Mouse (Mus musculus) Muller cell, postnatal 12 days (primary cell): ENCODE results near the gene Snapc5.
"Not testable (repeated sequence)": the region's sequence is repeated elsewhere in the genome, so short reads cannot be mapped to it uniquely, and the experiment has no call there.

ENCODE experiments used
- DNase-seq: peaks from one replicate; pipeline ENCODE4 v3.0.0-alpha.2; 2015; ENCODE audit errors: inconsistent ontology term

Gene Snapc5

GRCm38 (mm10) chr9:64178974-64179646 lies at the start of gene Snapc5:
Gene Snapc5, plus strand, starts transcription at chr9:64179274.
- peak; percentile 93 for DNase-seq

GRCm38 (mm10) chr9:64131623-64132022 lies 47.5 kb upstream of the Snapc5 start:
- no peak for DNase-seq

GRCm38 (mm10) chr9:64138896-64139295 lies 40.2 kb upstream of the Snapc5 start:
- DNase-seq: peak; percentile 7

- no peak for DNase-seq
Observed at GRCm38 (mm10) chr9:64139879-64140278, 39.2 kb upstream of the Snapc5 start.

- DNase-seq: no peak
Observed at GRCm38 (mm10) chr9:64156641-64157040, 22.4 kb upstream of the Snapc5 start.

- DNase-seq: no peak
Observed at GRCm38 (mm10) chr9:64160471-64160870, 18.6 kb upstream of the Snapc5 start.

GRCm38 (mm10) chr9:64169967-64170366 lies 9.1 kb upstream of the Snapc5 start:
- not testable (repeated sequence) for DNase-seq

GRCm38 (mm10) chr9:64172145-64172815 lies 6.8 kb upstream of the Snapc5 start:
- DNase-seq: no peak

- peak; percentile 97 for DNase-seq
Observed at GRCm38 (mm10) chr9:64172816-64173665, 6.0 kb upstream of the Snapc5 start, which contains the start of the genes Zwilch and Rpl4. Gene Zwilch, minus strand, starts transcription at chr9:64173104. Gene Rpl4, plus strand, starts transcription at chr9:64173375.

- no peak for DNase-seq
Observed at GRCm38 (mm10) chr9:64173666-64174220, 5.3 kb upstream of the Snapc5 start.

- no peak for DNase-seq
Observed at GRCm38 (mm10) chr9:64174341-64174740, 4.7 kb upstream of the Snapc5 start.

GRCm38 (mm10) chr9:64174766-64175165 lies 4.3 kb upstream of the Snapc5 start:
- no peak for DNase-seq

- DNase-seq: no peak
Observed at GRCm38 (mm10) chr9:64175378-64175777, 3.7 kb upstream of the Snapc5 start.

- no peak for DNase-seq
Observed at GRCm38 (mm10) chr9:64178610-64178973, 482 bp upstream of the Snapc5 start.

- not testable (repeated sequence) for DNase-seq
Observed at GRCm38 (mm10) chr9:64183295-64183694, 4.2 kb downstream of the Snapc5 start.

GRCm38 (mm10) chr9:64184166-64184840 lies 5.2 kb downstream of the Snapc5 start:
- DNase-seq: no peak

- DNase-seq: no peak
Observed at GRCm38 (mm10) chr9:64193879-64194278, 14.8 kb downstream of the Snapc5 start.

- DNase-seq: no peak
Observed at GRCm38 (mm10) chr9:64195554-64195953, 16.5 kb downstream of the Snapc5 start.

- no peak for DNase-seq
Observed at GRCm38 (mm10) chr9:64197524-64197923, 18.4 kb downstream of the Snapc5 start.

- DNase-seq: no peak
Observed at GRCm38 (mm10) chr9:64198068-64198762, 19.1 kb downstream of the Snapc5 start.
